Mouse (Mus musculus): ENCODE results near the gene Lrig3. TPM values are rescaled to one million over a fixed set of nuclear protein-coding genes. Genes with fewer than 3 reads are reported as not detected.

The Lrig3 gene
- polyA plus RNA-seq, 1 experiment from 2014 or later: 1.7 TPM

GRCm38 (mm10) chr10:126056881-126057280, 90.9 kb downstream of the Lrig3 start:
- H3K36me3 ChIP-seq (ENCODE audit: control insufficient read depth, insufficient read depth, low read length): no peaks in the 10 kb centered on the region
- WGBS: 71% methylated on average over 3 of the region's 3 CpGs
- no peak for ATAC-seq (ENCODE audit: insufficient number of reproducible peaks, insufficient read depth, low FRiP score, low read depth)

GRCm38 (mm10) chr10:126062812-126063211, 96.8 kb downstream of the Lrig3 start:
- H3K9me3 ChIP-seq (ENCODE audit: control insufficient read depth, low read length): 0 out of 2 replicates have a peak, but pooled peaks cover 2% of the 10 kb centered on the region
- no peak for ATAC-seq (ENCODE audit: insufficient number of reproducible peaks, insufficient read depth, low FRiP score, low read depth)
- H3K27ac ChIP-seq (replicated peaks in 1 of 2; ENCODE audit: control insufficient read depth in 1 of 2, insufficient read depth in 1 of 2, low read depth in 2 of 2, low read length in 2 of 2): no peak overlapping the region
- no peaks in the 10 kb centered on the region for H3K27me3 ChIP-seq (ENCODE audit: control insufficient read depth, insufficient read depth, low read length)
- H3K9ac ChIP-seq (ENCODE audit: low read length): no peak overlapping the region
- no peak overlapping the region for H3K4me3 ChIP-seq (ENCODE audit: control insufficient read depth in 1 of 2, insufficient read depth in 1 of 2, low read depth in 1 of 2, low read length in 2 of 2)
- WGBS: 68% methylated on average over 4 of the region's 4 CpGs
- H3K4me1 ChIP-seq (ENCODE audit: control insufficient read depth in 2 of 2, insufficient read depth in 2 of 2, low read length in 2 of 2): no peaks in the 10 kb centered on the region
- H3K36me3 ChIP-seq (ENCODE audit: control insufficient read depth, insufficient read depth, low read length): no peaks in the 10 kb centered on the region
- no peak overlapping the region for H3K4me2 ChIP-seq (ENCODE audit: low read length)

More at GRCm38 (mm10) chr10:126056881-126057280, 90.9 kb downstream of the Lrig3 start:
- H3K9ac ChIP-seq (ENCODE audit: low read length): no peak overlapping the region
- H3K4me1 ChIP-seq (ENCODE audit: control insufficient read depth in 2 of 2, insufficient read depth in 2 of 2, low read length in 2 of 2): no peaks in the 10 kb centered on the region
- no peaks in the 10 kb centered on the region for H3K27me3 ChIP-seq (ENCODE audit: control insufficient read depth, insufficient read depth, low read length)
- H3K9me3 ChIP-seq (ENCODE audit: control insufficient read depth, low read length): no peaks in the 10 kb centered on the region
- no peak overlapping the region for H3K4me3 ChIP-seq (ENCODE audit: control insufficient read depth in 1 of 2, insufficient read depth in 1 of 2, low read depth in 1 of 2, low read length in 2 of 2)
- no peak overlapping the region for H3K4me2 ChIP-seq (ENCODE audit: low read length)
- no peak overlapping the region for H3K27ac ChIP-seq (replicated peaks in 1 of 2; ENCODE audit: control insufficient read depth in 1 of 2, insufficient read depth in 1 of 2, low read depth in 2 of 2, low read length in 2 of 2)

Small RNA genes lying within 50 kb of the gene (microRNA-seq; reads per million reads assigned to microRNA genes)
- not detected for gene Gm22183
